Mouse (Mus musculus): Measurements from ENCODE around the gene Adtrp.

DNA sequence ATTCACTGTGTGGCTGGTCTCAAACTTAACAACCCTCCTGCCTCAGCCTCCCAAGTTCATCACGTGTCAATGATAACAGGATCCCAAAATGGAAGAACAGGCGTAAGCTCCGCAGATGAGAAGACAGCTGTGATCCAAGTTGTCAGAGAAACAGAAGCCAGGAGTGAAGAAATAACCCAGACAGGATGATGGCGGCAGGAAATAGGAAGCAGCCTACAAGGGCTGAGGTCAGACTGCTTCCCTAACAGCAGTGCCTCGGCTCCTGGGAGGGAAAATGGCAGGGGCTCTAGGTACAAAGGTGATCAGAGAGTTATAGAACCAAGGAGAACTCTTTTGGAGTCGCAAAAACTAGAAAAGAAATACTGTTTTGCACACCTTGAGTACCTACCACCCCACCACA lies 54.6 kb downstream of the Adtrp start:
- TF ChIP-seq POLR2A (IDR thresholded peaks at IDR 0.05; ENCODE audit: insufficient read depth, low read depth, low read length) (no peak), CTCF (IDR thresholded peaks at IDR 0.05; ENCODE audit: insufficient read depth, low read depth, low read length) (no peak)

All from olfactory bulb, adult 2 months (tissue).